Mouse (Mus musculus): ENCODE measurements at regions not wholly inside any gene's neighbourhood (a gene's known extent, or its start where the extent isn't known, plus 50 kb on each side); places are given as distances from the start of the nearest gene placed in this dataset.
A peak's percentile ranks its signal among the peaks of the same experiment; 100 is the strongest.
"Not testable (repeated sequence)": the region's sequence is repeated elsewhere in the genome, so short reads cannot be mapped to it uniquely, and the experiment has no call there.

GRCm38 (mm10) chr6:103809986-103810341, 299.6 kb downstream of the Chl1 start:
- 15% methylated on average over 7 of the region's 7 CpGs for WGBS
- Histone ChIP-seq H3K36me3 (no peaks in the 10 kb centered on the region), H3K4me1 (replicated peaks) (0 out of 2 replicates have a peak, but pooled peaks cover 3% of the 10 kb centered on the region), H3K9me3 (no peaks in the 10 kb centered on the region), H3K4me2 (replicated peaks) (peak overlapping the region; percentile 24), H3K27me3 (replicated peaks) (no peaks in the 10 kb centered on the region), H3K4me3 (replicated peaks) (no peak overlapping the region), H3K9ac (no peak overlapping the region), H3K27ac (no peak overlapping the region)
- no peak for ATAC-seq

- no peak for ATAC-seq
- no peaks in the 10 kb centered on the region for H3K27me3 ChIP-seq (replicated peaks)
- H3K36me3 ChIP-seq: no peaks in the 10 kb centered on the region
- peak overlapping the region; percentile 24 for H3K4me2 ChIP-seq (replicated peaks)
- whole genome bisulfite sequencing: 4% methylated on average over 13 of the region's 13 CpGs
- no peaks in the 10 kb centered on the region for H3K9me3 ChIP-seq
- 0 out of 2 replicates have a peak, but pooled peaks cover 3% of the 10 kb centered on the region for H3K4me1 ChIP-seq (replicated peaks)
- H3K4me3 ChIP-seq (replicated peaks): no peak overlapping the region
- no peak overlapping the region for H3K27ac ChIP-seq
- no peak overlapping the region for H3K9ac ChIP-seq
Observed at GRCm38 (mm10) chr6:103810342-103811001, 300.1 kb downstream of the Chl1 start.

- H3K27me3 ChIP-seq (replicated peaks); H3K36me3 ChIP-seq; H3K4me1 ChIP-seq (replicated peaks); H3K4me3 ChIP-seq (replicated peaks); H3K27ac ChIP-seq; H3K9me3 ChIP-seq; H3K4me2 ChIP-seq (replicated peaks); H3K9ac ChIP-seq; ATAC-seq: not testable (repeated sequence)
- 76% methylated on average over 5 of the region's 5 CpGs for WGBS
Observed at GRCm38 (mm10) chr6:103816396-103816795, 306.0 kb downstream of the Chl1 start.

- H3K4me3 ChIP-seq (replicated peaks): no peak overlapping the region
- H3K27ac ChIP-seq: no peak overlapping the region
- no peak for ATAC-seq
- H3K27me3 ChIP-seq (replicated peaks): no peaks in the 10 kb centered on the region
- no peaks in the 10 kb centered on the region for H3K9me3 ChIP-seq
- H3K36me3 ChIP-seq: no peaks in the 10 kb centered on the region
- H3K4me2 ChIP-seq (replicated peaks): no peak overlapping the region
- WGBS: 81% methylated on average over 2 of the region's 2 CpGs
- H3K9ac ChIP-seq: no peak overlapping the region
- no peaks in the 10 kb centered on the region for H3K4me1 ChIP-seq (replicated peaks)
Observed at GRCm38 (mm10) chr6:103826042-103826441, 315.7 kb downstream of the Chl1 start.

GRCm38 (mm10) chr6:103827623-103828022, 317.2 kb downstream of the Chl1 start:
- H3K4me2 ChIP-seq (replicated peaks): no peak overlapping the region
- no peak overlapping the region for H3K9ac ChIP-seq
- no peaks in the 10 kb centered on the region for H3K36me3 ChIP-seq
- no peaks in the 10 kb centered on the region for H3K4me1 ChIP-seq (replicated peaks)
- H3K4me3 ChIP-seq (replicated peaks): no peak overlapping the region
- no peak for ATAC-seq
- WGBS: 90% methylated on average over 3 of the region's 3 CpGs
- H3K9me3 ChIP-seq: no peaks in the 10 kb centered on the region
- H3K27ac ChIP-seq: no peak overlapping the region
- H3K27me3 ChIP-seq (replicated peaks): no peaks in the 10 kb centered on the region

GRCm38 (mm10) chr6:103828866-103829265, 318.5 kb downstream of the Chl1 start:
- no peak overlapping the region for H3K9ac ChIP-seq
- no peak for ATAC-seq
- no peaks in the 10 kb centered on the region for H3K27me3 ChIP-seq (replicated peaks)
- no peak overlapping the region for H3K4me2 ChIP-seq (replicated peaks)
- H3K4me1 ChIP-seq (replicated peaks): no peaks in the 10 kb centered on the region
- H3K4me3 ChIP-seq (replicated peaks): no peak overlapping the region
- no peak overlapping the region for H3K27ac ChIP-seq
- H3K9me3 ChIP-seq: no peaks in the 10 kb centered on the region
- WGBS: 89% methylated on average over 1 of the region's 1 CpGs
- H3K36me3 ChIP-seq: no peaks in the 10 kb centered on the region

GRCm38 (mm10) chr6:103832301-103832700, 321.9 kb downstream of the Chl1 start:
- Histone ChIP-seq H3K9ac (no peak overlapping the region), H3K4me3 (replicated peaks) (no peak overlapping the region), H3K9me3 (no peaks in the 10 kb centered on the region), H3K27me3 (replicated peaks) (no peaks in the 10 kb centered on the region), H3K4me1 (replicated peaks) (no peaks in the 10 kb centered on the region), H3K4me2 (replicated peaks) (no peak overlapping the region), H3K27ac (no peak overlapping the region), H3K36me3 (no peaks in the 10 kb centered on the region)
- ATAC-seq: no peak
- WGBS: 60% methylated on average over 4 of the region's 4 CpGs

GRCm38 (mm10) chr6:103832808-103833207, 322.4 kb downstream of the Chl1 start:
- no peak for ATAC-seq
- WGBS: 83% methylated on average over 9 of the region's 9 CpGs
- no peak overlapping the region for H3K4me3 ChIP-seq (replicated peaks)

GRCm38 (mm10) chr6:103833501-103834132, 323.2 kb downstream of the Chl1 start:
- H3K27ac ChIP-seq: no peak overlapping the region
- no peaks in the 10 kb centered on the region for H3K36me3 ChIP-seq
- H3K9me3 ChIP-seq: no peaks in the 10 kb centered on the region
- 0 out of 2 replicates have a peak, but pooled peaks have one; percentile 56 for ATAC-seq
- H3K4me2 ChIP-seq (replicated peaks): no peak overlapping the region
- no peaks in the 10 kb centered on the region for H3K4me1 ChIP-seq (replicated peaks)
- H3K9ac ChIP-seq: no peak overlapping the region
- 46% methylated on average over 16 of the region's 16 CpGs for WGBS
- H3K4me3 ChIP-seq (replicated peaks): no peak overlapping the region
- no peaks in the 10 kb centered on the region for H3K27me3 ChIP-seq (replicated peaks)

More at GRCm38 (mm10) chr6:103832808-103833207, 322.4 kb downstream of the Chl1 start:
- H3K27me3 ChIP-seq (replicated peaks): no peaks in the 10 kb centered on the region
- H3K9ac ChIP-seq: no peak overlapping the region
- H3K9me3 ChIP-seq: no peaks in the 10 kb centered on the region
- H3K27ac ChIP-seq: no peak overlapping the region
- H3K36me3 ChIP-seq: no peaks in the 10 kb centered on the region
- no peaks in the 10 kb centered on the region for H3K4me1 ChIP-seq (replicated peaks)
- no peak overlapping the region for H3K4me2 ChIP-seq (replicated peaks)

- H3K9me3 ChIP-seq: no peaks in the 10 kb centered on the region
- 79% methylated on average over 8 of the region's 8 CpGs for WGBS
- ATAC-seq: no peak
- H3K4me2 ChIP-seq (replicated peaks): no peak overlapping the region
- no peaks in the 10 kb centered on the region for H3K4me1 ChIP-seq (replicated peaks)
- no peaks in the 10 kb centered on the region for H3K36me3 ChIP-seq
- no peak overlapping the region for H3K9ac ChIP-seq
- no peak overlapping the region for H3K4me3 ChIP-seq (replicated peaks)
- H3K27ac ChIP-seq: no peak overlapping the region
- no peaks in the 10 kb centered on the region for H3K27me3 ChIP-seq (replicated peaks)
Observed at GRCm38 (mm10) chr6:103834726-103835229, 324.4 kb downstream of the Chl1 start.

- Histone ChIP-seq H3K9me3 (no peaks in the 10 kb centered on the region), H3K9ac (no peak overlapping the region), H3K27me3 (replicated peaks) (no peaks in the 10 kb centered on the region), H3K4me3 (replicated peaks) (no peak overlapping the region), H3K4me2 (replicated peaks) (no peak overlapping the region), H3K27ac (no peak overlapping the region), H3K4me1 (replicated peaks) (no peaks in the 10 kb centered on the region), H3K36me3 (no peaks in the 10 kb centered on the region)
- ATAC-seq: no peak
Observed at GRCm38 (mm10) chr6:103859787-103860186, 349.4 kb downstream of the Chl1 start.

GRCm38 (mm10) chr6:103893455-103893854, 383.1 kb downstream of the Chl1 start:
- Histone ChIP-seq H3K4me3 (replicated peaks) (no peak overlapping the region), H3K4me1 (replicated peaks) (no peaks in the 10 kb centered on the region), H3K9me3 (no peaks in the 10 kb centered on the region), H3K9ac (no peak overlapping the region), H3K27ac (no peak overlapping the region), H3K36me3 (no peaks in the 10 kb centered on the region), H3K4me2 (replicated peaks) (no peak overlapping the region), H3K27me3 (replicated peaks) (no peaks in the 10 kb centered on the region)
- ATAC-seq: no peak
- 83% methylated on average over 3 of the region's 3 CpGs for WGBS

- no peaks in the 10 kb centered on the region for H3K4me1 ChIP-seq (replicated peaks)
- no peaks in the 10 kb centered on the region for H3K9me3 ChIP-seq
- 86% methylated on average over 1 of the region's 1 CpGs for WGBS
- H3K9ac ChIP-seq: no peak overlapping the region
- no peak overlapping the region for H3K4me3 ChIP-seq (replicated peaks)
- no peak overlapping the region for H3K27ac ChIP-seq
- no peaks in the 10 kb centered on the region for H3K27me3 ChIP-seq (replicated peaks)
- no peaks in the 10 kb centered on the region for H3K36me3 ChIP-seq
- no peak overlapping the region for H3K4me2 ChIP-seq (replicated peaks)
- ATAC-seq: no peak
Observed at GRCm38 (mm10) chr6:103924504-103924903, 414.1 kb downstream of the Chl1 start.
